8 mouse cellular contexts compared by ENCODE assay signal in genomic region chr19:10041388-10042148, GRCm38 (mm10). TPM values are rescaled to one million over a fixed set of nuclear protein-coding genes. Genes with fewer than 3 reads are reported as not detected.
A peak's percentile ranks its signal among the peaks of the same experiment; 100 is the strongest.
DNase-seq lines count a peak whose midpoint lies in the region; ATAC-seq and TF ChIP-seq lines count a peak whose summit lies in the region.

TSS of gene Fads3 (plus strand) at chr19:10041569.

- TF ChIP-seq CTCF in E14TG2a.4 (conservative IDR thresholded peaks at IDR 0.05; ENCODE audit: low read length) = no peak
- no peak for TF ChIP-seq CTCF in testis, adult 2 months (IDR thresholded peaks at IDR 0.05; ENCODE audit: control insufficient read depth, insufficient read depth, insufficient replicate concordance, low read depth, low read length)

- no peaks in the 10 kb centered on the region for H3K36me3 ChIP-seq in E14TG2a.4 (ENCODE audit: insufficient read depth, low read length)
- no peaks in the 10 kb centered on the region for H3K36me3 ChIP-seq in forebrain, embryonic 15.5 days
- no peaks in the 10 kb centered on the region for H3K36me3 ChIP-seq in neural tube, embryonic 14.5 days (ENCODE audit: control insufficient read depth, insufficient read depth, low read length)
- H3K36me3 ChIP-seq in testis, adult 2 months (ENCODE audit: control insufficient read depth, insufficient read depth, low read length) = no peaks in the 10 kb centered on the region

- H3K4me1 ChIP-seq in E14TG2a.4 (replicated peaks; ENCODE audit: low read depth, low read length) = peaks cover 22% of the 10 kb centered on the region
- H3K4me1 ChIP-seq in forebrain, embryonic 15.5 days = peaks cover 19% of the 10 kb centered on the region
- no peaks in the 10 kb centered on the region for H3K4me1 ChIP-seq in neural tube, embryonic 14.5 days (ENCODE audit: control insufficient read depth, insufficient read depth, low read length)
- peaks cover 6% of the 10 kb centered on the region for H3K4me1 ChIP-seq in testis, adult 2 months (ENCODE audit: control insufficient read depth, insufficient read depth, low read length)

- TF ChIP-seq POLR2A in testis, adult 2 months (IDR thresholded peaks at IDR 0.05; ENCODE audit: control insufficient read depth, low read depth, low read length) = no peak

- WGBS in forebrain, embryonic 15.5 days = under 1% methylated on average over 67 of the region's 69 CpGs
- WGBS in neural tube, embryonic 14.5 days = under 1% methylated on average over 64 of the region's 69 CpGs

- H3K27me3 ChIP-seq in E14TG2a.4 (ENCODE audit: insufficient read depth, low read length) = peaks cover 82% of the 10 kb centered on the region
- no peaks in the 10 kb centered on the region for H3K27me3 ChIP-seq in forebrain, embryonic 15.5 days
- H3K27me3 ChIP-seq in neural tube, embryonic 14.5 days (ENCODE audit: control insufficient read depth, insufficient read depth, low read length) = no peaks in the 10 kb centered on the region; the same call in 1 of the 2 replicates
- H3K27me3 ChIP-seq in testis, adult 2 months (ENCODE audit: control insufficient read depth, insufficient read depth, low read length) = no peaks in the 10 kb centered on the region

- intact Hi-C loops in heart, postnatal 10 days (cut with DNase I) = loop anchor here (5.0 kb wide), 1 partner anchor 61 kb away; the partner anchor contains the start of gene Fads2

- H3K9me3 ChIP-seq in E14TG2a.4 (ENCODE audit: low read length) = no peaks in the 10 kb centered on the region
- H3K9me3 ChIP-seq in forebrain, embryonic 15.5 days = no peaks in the 10 kb centered on the region
- H3K9me3 ChIP-seq in neural tube, embryonic 14.5 days (ENCODE audit: control insufficient read depth, low read length) = no peaks in the 10 kb centered on the region

- H3K9ac ChIP-seq in forebrain, embryonic 15.5 days (replicated peaks) = peak within 1 kb of the TSS; percentile 64
- H3K9ac ChIP-seq in neural tube, embryonic 14.5 days (replicated peaks; ENCODE audit: low read depth, low read length) = peak within 1 kb of the TSS; percentile 63

- DNase-seq in cerebellum, adult 11 months = peak; percentile 80
- DNase-seq in heart, postnatal 10 days = peak; percentile 86 to 89
- DNase-seq in kidney, postnatal 4 days = peak; percentile 86 to 90
- peak; percentile 92 to 94 for DNase-seq in lung, adult 18-20 months

- ATAC-seq in forebrain, embryonic 15.5 days (replicated peaks) = peak; percentile 88
- peak; percentile 91 for ATAC-seq in neural tube, embryonic 14.5 days (ENCODE audit: low read depth)

- H3K4me2 ChIP-seq in forebrain, embryonic 15.5 days (replicated peaks) = peak within 1 kb of the TSS; percentile 90
- H3K4me2 ChIP-seq in neural tube, embryonic 14.5 days (ENCODE audit: low read depth, low read length) = peak within 1 kb of the TSS; percentile 92

- H3K27ac ChIP-seq in forebrain, embryonic 15.5 days (replicated peaks) = no peak within 1 kb of the TSS; the same call in 1 of the 2 replicates
- H3K27ac ChIP-seq in neural tube, embryonic 14.5 days (ENCODE audit: low read depth, low read length) = 0 out of 2 replicates have a peak within 1 kb of the TSS, but pooled peaks have one; percentile 28
- H3K27ac ChIP-seq in testis, adult 2 months (ENCODE audit: control insufficient read depth, insufficient read depth, low read depth, low read length) = no peak within 1 kb of the TSS

- peak within 1 kb of the TSS; percentile 80 for H3K4me3 ChIP-seq in E14TG2a.4 (replicated peaks; ENCODE audit: low read length)
- peak within 1 kb of the TSS; percentile 66 for H3K4me3 ChIP-seq in forebrain, embryonic 15.5 days
- H3K4me3 ChIP-seq in neural tube, embryonic 14.5 days (ENCODE audit: low read depth, low read length) = peak within 1 kb of the TSS; percentile 61
- peak within 1 kb of the TSS; percentile 81 for H3K4me3 ChIP-seq in testis, adult 2 months (ENCODE audit: control insufficient read depth, low read depth, low read length)

RNA-seq across cellular contexts. Expression of gene Fads3, which starts in this region (rescaled TPM):
- polyA plus RNA-seq in forebrain, embryonic 15.5 days (2015; fragmentation: Nextera tagmentation; extraction: Ambion mirVana) = 14.0 and 15.3 TPM in 2 replicates
- 10 to 100 TPM; 39.7 to 45.5 TPM for total RNA-seq in heart, postnatal 10 days (2021)
- 19.3 and 19.5 TPM in 2 replicates for polyA plus RNA-seq in neural tube, embryonic 14.5 days (2014; fragmentation: Nextera tagmentation; extraction: Ambion mirVana)
- 7.6 and 12.0 TPM in 2 replicates for polyA plus RNA-seq in testis, adult 2 months (2012; rRNA removed)
